Mouse (Mus musculus): ENCODE measurements around the gene B4galt3. TPM values are rescaled to one million over a fixed set of nuclear protein-coding genes. Genes with fewer than 3 reads are reported as not detected.
"Not testable (repeated sequence)": the region's sequence is repeated elsewhere in the genome, so short reads cannot be mapped to it uniquely, and the experiment has no call there.

The B4galt3 gene
- total RNA-seq, 2 experiments from 2014 or later = 9.6 to 10.5 TPM

- intact Hi-C loops (cut with DNase I) = loop anchor here (10.0 kb wide), 1 partner anchor 166 kb away; the partner anchor contains the start of gene Cfap126
- DNase-seq = peak in 1 of 2 experiments; percentile 86
These were observed 10.9 kb downstream of the B4galt3 start, which contains the start of gene Ppox for GRCm38 (mm10) chr1:171280916-171281527. Gene Ppox, minus strand, starts transcription at chr1:171281186.

- intact Hi-C loops (cut with DNase I) = loop anchor here (10.0 kb wide), 1 partner anchor 167 kb away; the partner anchor contains the start of gene Cfap126
- DNase-seq = peak; percentile 73 to 90
These were observed 11.4 kb downstream of the B4galt3 start for GRCm38 (mm10) chr1:171281528-171281923.

- no peak for DNase-seq
- intact Hi-C loops (cut with DNase I) = loop anchor here (10.0 kb wide), 1 partner anchor 167 kb away; the partner anchor contains the start of gene Cfap126
These were observed 12.1 kb downstream of the B4galt3 start for GRCm38 (mm10) chr1:171282086-171282805.

GRCm38 (mm10) chr1:171283188-171284160 is 13.3 kb downstream of the B4galt3 start:
- no peak for DNase-seq
- intact Hi-C loops (cut with DNase I) = loop anchor here (10.0 kb wide), 1 partner anchor 169 kb away; the partner anchor contains the start of gene Cfap126

- intact Hi-C loops (cut with DNase I) = loop anchor here (10.0 kb wide), 1 partner anchor 170 kb away; the partner anchor contains the start of gene Cfap126
- no peak for DNase-seq
These were observed 14.4 kb downstream of the B4galt3 start for GRCm38 (mm10) chr1:171284491-171284890.

GRCm38 (mm10) chr1:171285096-171285892 is 15.2 kb downstream of the B4galt3 start:
- no peak for DNase-seq
- intact Hi-C loops (cut with DNase I) = loop anchor here (10.0 kb wide), 1 partner anchor 170 kb away; the partner anchor contains the start of gene Cfap126

DNA sequence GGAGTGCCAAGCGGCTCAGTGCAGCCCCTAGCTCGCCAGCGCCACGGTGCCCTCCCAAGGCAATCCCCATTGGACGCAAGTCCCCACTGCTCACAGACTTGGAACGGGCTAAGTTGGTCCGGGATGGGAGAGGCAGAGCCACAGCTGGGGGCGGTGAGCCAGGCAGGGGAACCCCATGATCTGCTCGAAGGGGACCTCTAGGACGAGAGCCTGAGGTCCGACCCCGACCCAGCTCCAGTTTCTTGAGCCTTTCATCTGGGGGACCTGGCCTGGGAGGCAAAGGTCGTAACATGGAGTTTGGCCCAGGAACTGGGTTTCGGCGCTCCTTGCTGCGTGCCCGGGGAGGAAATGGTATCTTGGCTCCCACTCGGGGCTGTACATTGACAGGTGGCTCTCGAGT is 16.4 kb downstream of the B4galt3 start:
- intact Hi-C loops (cut with DNase I) = loop anchor here (10.0 kb wide), 1 partner anchor 172 kb away; the partner anchor contains the start of gene Cfap126
- DNase-seq = no peak

GRCm38 (mm10) chr1:171287136-171288081 is 17.3 kb downstream of the B4galt3 start, which contains the start of gene Usp21:
Gene Usp21, minus strand, starts transcription at chr1:171287991.
- peak; percentile 88 to 91 for DNase-seq
- intact Hi-C loops (cut with DNase I) = loop anchor here (10.0 kb wide), 1 partner anchor 173 kb away; the partner anchor contains the start of gene Cfap126

- DNase-seq = no peak
- intact Hi-C loops (cut with DNase I) = loop anchor here (10.0 kb wide), 1 partner anchor 174 kb away; the partner anchor contains the start of gene Cfap126
These were observed 18.2 kb downstream of the B4galt3 start for GRCm38 (mm10) chr1:171288328-171288727.

DNA sequence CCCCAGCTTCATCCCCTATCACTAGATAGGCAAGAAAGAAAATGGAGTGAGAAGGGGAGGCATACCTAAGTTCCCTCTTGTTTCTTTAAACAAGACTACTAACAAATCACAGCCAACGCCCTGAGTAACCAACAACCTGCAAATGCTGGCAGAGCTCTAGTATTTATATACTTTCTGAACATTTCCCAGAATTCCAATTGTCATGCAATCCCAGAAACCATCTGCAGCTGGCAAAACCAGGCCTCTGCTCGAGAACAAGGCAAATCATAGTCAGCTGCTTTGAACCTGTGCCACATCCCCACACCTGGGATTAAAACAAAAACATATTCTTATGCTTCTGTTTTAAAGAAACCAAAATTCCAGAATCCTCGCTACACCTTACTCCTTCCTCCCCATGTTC is 23.2 kb downstream of the B4galt3 start:
- intact Hi-C loops (cut with DNase I) = loop anchor here (5.0 kb wide), 1 partner anchor 34 kb away; the partner anchor contains the start of gene Dedd
- DNase-seq = no peak

- DNase-seq = no peak
- intact Hi-C loops (cut with DNase I) = loop anchor here (5.0 kb wide), 1 partner anchor 33 kb away; the partner anchor contains the start of gene Dedd
These were observed 23.8 kb downstream of the B4galt3 start for GRCm38 (mm10) chr1:171293906-171294297.

DNA sequence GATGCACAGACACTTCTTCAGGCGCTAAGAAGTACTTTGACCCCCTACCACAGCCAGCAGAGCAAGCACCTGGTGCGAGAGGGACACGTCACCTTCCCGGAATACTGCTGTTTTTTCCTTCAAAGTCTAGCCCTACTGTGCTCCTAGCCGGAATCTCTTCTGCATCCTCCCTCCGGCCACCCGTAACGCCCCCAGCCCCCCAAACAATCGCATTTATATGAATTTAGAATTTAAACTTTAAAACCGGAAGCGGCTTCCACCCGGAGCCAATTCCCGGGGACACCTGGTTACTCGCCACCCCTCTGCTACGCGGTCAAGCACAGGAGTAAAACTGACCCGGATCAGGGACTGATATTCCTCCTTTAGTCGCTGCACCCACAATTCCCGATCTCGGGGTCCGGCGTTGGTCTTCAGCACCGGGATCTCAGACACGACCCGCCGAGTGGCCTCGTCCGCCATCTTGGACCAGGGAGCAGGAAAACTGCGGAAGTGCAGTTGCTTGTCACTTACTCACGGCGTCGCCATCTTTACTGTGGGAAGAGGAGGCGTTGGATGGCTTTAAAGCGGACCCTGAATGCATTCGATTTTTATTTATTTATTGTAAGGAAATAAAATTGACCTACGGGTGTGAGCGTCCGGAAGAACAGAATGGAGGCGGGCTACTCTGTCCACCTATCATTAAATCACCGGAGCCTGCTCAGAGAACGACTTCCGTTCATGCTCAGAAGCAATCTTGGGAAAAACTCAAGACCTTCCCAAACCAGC is 24.4 kb downstream of the B4galt3 start, which contains the start of gene Ufc1:
Gene Ufc1 (minus strand): TSS at position 727 of the 765 bp plus-strand sequence.
- intact Hi-C loops (cut with DNase I) = loop anchor here (5.0 kb wide), 1 partner anchor 33 kb away; the partner anchor contains the start of gene Dedd

DNA sequence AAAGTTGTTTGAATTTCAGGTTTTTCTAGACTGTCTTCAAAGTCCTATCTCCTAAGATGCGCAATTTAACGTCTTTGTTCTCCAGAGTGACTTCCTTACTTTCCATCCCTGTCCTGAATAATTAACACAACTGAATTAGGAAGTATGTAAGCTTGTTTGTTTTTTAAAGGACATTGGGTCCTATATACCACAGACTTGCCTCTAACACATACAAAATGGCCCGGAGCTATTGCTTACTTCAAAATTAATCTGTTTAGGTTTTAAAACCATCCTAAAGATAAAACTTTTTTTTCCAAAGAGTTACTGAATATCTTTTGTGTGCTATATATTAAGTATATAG is 24.9 kb downstream of the B4galt3 start:
- no peak for DNase-seq
- intact Hi-C loops (cut with DNase I) = no loop called here

More for the DNA sequence above, 24.4 kb downstream of the B4galt3 start, which contains the start of gene Ufc1:
- DNase-seq = peak; percentile 60 to 86

DNA sequence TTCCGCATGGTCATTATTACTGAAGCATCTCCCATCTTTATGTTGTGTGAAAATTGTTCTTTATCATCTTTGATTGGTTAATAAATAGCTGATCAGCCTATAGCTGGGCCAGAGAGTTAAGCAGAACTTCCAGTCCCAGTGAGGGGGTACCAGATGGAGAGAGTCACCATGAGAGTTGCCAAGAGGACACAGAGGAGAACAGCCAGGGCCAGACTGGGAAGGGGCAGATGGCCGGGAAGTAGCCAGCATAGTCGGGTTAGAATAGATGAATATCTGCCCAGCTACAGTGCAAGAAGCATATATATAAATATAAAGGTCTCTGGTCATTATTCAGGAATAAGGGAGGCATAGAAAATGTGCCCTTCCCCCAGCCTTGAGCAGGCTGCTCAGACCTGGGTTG is 28.1 kb downstream of the B4galt3 start:
- intact Hi-C loops (cut with DNase I) = no loop called here
- no peak for DNase-seq

- DNase-seq; intact Hi-C loops (cut with DNase I): not testable (repeated sequence)
These were observed 36.0 kb downstream of the B4galt3 start for GRCm38 (mm10) chr1:171306157-171306556.

- DNase-seq = no peak
- intact Hi-C loops (cut with DNase I) = no loop called here
These were observed 39.2 kb downstream of the B4galt3 start for GRCm38 (mm10) chr1:171309321-171309720.

DNA sequence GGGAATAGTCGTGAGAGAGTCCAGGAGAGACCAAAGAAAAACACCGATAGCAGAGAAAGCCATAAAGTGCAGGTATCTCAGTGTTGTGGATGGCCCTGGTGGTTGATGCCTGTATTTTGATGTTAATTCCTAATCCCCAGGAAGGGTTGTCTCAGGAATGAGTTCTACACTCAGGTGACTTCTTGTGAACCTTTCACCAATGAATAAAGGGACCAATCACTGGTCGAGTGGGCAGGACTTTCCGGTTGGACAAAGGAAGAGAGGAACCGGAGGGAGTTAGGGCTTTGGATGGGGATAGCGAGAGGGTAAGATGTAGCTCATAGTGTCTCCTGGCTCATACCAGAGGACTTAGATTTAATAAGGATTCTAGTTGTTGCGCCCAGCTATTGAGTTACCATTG is 49.6 kb downstream of the B4galt3 start:
- intact Hi-C loops (cut with DNase I) = loop anchor here (5.0 kb wide), 1 partner anchor 38 kb away; no protein-coding TSS in a partner anchor
- DNase-seq = no peak
